Mouse (Mus musculus): ENCODE measurements at regions not wholly inside any gene's neighbourhood (a gene's known extent, or its start where the extent isn't known, plus 50 kb on each side); places are given as distances from the start of the nearest gene placed in this dataset.

DNA sequence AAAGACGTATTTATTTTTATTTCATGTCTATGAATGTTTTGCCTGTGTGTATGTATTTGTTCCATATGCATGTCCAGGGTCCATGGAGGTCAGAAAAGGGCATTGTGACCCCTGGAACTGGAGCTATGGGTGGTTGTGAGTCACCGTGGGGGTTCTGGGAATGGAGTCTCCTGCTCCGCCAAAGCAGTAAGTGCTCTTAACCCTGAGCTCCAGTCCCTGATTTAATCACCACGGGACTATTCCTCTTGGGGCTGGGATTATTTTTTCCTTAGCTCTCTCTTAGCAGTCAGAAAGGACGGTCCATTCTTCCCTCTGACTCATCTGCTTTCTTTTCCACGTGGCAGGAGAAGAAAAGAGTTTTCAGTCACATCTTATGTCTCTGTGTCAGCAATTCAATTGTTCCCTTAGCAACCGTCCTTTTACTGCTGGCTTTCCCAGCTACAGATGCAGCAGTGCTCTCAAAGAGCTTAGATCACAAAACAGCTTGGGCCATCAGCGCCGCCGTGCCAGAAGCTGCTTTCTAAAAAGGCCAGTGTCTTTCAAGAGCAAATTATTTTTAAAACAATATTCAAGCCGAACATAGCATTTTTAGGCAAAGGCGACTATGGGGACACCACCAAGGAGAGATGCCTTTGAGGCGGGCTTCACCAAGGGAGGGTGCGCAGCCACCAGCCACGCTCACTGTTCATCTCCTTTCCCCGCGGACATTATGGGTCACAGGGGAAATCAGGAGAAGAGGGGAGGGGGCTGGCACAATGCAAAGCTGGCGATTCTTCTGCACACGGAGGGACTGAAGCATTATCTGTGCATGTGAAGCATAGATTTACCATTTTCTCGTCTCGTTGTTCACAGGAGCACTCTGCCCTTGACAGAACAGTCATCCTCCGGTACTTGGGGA, 110.8 kb downstream of the Map3k7 start:
- DNase-seq (ENCODE audit: extremely low spot score), result peak; percentile 67

DNA sequence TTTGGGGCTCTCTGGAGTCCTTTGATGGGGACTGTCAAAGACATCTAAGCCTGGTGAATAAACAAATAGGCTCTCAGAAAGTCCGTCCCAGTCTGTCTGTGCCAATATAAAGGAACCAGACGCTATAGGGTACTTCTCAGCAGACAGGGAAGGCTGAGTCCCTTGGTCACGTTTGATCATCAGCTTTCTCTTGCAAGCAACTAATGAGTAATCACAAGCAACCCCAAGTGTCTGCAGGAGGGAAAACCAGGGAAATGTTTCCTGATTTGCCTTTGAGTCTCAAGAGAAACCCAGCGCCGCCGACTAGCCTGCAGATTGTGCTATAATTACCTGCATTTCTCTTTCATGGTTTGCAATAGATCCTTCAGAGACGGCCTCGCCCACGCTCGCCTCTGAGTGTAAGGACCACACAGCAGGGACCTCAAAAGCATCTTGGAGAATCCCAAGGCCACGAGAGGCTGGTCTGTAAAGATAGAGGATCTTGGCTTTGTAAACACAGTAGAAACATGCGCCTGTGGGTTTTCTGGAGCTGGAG, 112.6 kb downstream of the Map3k7 start:
- no peak for DNase-seq (ENCODE audit: extremely low spot score)

DNA sequence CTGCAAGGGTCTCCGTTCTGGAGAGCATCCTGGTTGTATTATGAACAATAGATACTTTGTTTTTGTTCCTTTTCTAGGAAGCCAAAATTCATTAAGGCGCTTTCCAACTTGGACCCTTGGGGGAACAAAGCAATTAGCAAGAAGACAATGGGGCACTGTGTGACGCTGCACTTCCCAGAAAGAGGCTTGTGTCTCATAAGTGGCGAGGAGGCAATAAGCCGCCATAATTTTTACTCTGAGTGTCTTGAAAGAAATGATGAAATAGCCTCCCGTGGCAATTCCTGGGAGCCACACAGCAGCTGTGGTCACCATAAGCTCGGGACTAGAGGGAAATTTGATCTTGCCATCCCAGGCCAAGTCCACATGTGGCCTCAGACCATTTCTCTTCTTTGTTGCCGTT, 119.6 kb downstream of the Map3k7 start:
- DNase-seq (ENCODE audit: extremely low spot score), result no peak

DNA sequence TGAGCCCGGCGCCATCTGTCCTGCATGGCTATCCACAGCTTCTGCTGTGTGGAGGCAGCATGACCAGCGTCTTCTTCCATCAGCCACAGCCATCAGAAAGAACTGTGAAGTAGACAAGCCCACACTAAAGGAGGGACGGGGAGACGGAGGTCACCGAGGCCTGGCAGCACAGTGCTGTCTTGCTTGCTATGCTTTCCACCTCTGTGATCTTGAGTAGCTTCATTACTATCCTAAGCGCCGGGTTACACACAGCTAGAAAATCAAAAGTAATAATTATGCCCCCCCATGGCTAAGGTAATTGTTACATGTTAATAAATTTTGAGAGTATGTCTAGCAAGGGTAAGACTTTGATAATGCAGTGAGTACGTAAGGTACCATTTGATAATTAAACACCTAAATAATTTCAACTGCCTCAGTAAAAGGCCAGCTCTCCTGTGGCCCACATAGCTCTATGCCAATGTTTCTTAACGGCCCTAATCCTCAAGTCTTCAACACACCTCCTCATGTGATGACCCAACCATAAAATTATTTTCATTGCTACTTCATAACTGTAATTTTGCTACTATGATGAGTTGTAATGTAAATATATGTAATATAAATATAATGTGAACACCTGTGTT, 120.5 kb downstream of the Map3k7 start:
- no peak for DNase-seq (ENCODE audit: extremely low spot score)

DNA sequence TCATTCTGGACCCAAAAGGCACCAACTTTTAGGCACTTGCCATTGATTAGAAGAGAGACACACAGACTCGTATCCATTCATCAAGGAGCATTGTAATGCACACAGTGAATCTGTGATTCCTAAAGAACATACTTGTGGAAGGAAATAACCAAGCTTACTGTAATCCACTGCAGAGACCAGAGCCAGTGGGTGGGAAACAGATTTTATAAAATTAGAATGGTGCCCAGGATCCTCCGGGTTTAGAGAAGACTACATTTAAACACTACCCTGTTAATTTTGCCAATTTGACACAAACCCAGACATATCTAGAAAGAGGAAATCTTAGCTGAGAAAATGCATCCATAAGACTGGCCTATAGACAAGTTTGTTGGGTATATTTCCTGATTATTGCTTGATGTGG, 121.1 kb downstream of the Map3k7 start:
- no peak for DNase-seq (ENCODE audit: extremely low spot score)

DNA sequence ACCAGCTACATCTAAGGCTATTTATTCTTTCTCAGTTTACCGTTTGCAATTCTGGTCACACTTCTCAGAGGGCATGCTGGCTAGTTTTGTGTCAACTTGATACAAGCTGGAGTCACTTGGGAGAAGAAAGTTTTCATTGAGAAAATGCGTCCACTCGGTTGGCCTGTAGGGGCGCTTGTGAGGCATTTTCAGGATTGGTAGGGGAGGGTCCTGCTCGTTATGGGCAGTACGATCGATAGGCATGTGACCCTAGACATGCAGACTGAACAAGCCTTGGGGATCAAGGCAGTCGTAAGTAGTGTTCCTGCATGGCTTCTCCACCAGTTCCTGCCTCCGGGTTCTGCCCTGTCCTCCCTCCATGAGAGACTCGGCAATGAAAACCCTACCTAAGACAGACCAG, 127.2 kb downstream of the Map3k7 start:
- DNase-seq (ENCODE audit: extremely low spot score), result no peak

DNA sequence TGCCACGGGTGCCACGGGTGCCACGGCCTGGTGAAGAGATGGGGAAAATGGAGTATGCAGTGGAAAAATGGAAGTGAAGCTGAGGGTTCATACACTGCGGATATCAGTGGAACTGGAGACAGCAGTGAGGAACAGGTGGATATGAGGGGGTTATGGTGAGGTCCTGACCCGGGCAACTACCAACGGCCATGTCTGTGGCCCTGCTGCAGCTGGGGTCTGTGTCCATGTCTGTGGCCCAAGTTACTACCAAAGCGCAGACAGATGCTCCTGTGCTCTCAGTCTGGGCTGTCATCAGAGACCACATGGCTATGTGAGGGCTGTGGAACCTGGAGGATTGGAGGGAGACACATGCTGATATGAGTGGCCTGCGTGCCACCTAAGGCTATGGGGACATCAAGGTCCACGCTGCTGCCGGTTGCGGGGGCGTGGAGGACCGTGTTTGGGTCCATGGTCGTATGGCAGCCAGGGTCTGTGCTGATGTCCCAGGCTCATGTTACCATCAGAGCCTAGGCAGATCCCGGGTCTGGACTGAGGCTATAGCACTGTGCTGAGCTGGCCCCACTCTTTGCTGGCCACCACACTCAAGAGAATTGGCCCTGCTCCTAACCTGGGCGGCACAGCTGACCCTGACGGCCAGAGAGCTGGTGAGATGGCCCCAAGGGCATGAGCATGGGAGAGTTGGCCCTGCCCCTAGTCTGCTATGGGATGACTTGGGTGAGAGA, 128.6 kb downstream of the Map3k7 start:
- no peak for DNase-seq (ENCODE audit: extremely low spot score)

DNA sequence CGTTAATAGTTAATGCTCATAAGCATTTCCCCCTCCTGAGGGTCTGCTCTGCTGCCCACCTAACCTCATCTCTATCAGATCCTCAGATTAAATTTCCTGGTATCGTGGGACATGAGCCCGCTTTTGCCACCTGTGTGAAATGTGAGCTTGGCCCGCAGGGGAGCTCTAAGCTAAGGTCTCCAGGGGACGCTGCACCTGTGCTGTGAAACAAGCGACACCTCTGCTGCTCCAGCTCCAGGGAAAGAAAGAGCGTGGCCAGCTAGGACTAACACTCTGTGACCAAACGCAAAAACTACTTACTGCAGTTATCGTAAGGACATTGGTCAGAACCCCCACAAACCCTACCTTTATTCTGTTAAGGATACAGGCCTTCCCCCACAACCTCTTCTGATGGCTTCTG, 134.3 kb downstream of the Map3k7 start:
- DNase-seq (ENCODE audit: extremely low spot score), result no peak

DNA sequence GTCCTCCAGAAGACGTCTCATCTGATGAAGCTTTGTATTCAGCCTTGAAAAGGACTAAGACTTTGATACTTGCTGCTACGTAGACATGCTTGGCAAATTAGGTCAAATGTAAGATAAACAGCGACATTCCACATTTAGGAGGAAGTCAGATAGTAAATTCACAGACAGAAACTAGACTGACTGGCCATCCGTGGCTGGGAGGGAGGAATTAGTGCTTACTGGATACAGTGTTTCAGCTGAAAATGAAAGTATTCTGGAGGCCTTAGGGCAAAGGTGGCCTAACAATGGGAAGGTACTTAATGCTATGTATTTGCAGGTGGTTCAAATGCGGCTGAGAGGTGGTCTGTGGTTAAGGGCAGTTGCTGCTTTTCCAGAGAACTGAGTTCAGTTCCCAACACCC, 137.1 kb downstream of the Map3k7 start:
- no peak for DNase-seq (ENCODE audit: extremely low spot score)

DNA sequence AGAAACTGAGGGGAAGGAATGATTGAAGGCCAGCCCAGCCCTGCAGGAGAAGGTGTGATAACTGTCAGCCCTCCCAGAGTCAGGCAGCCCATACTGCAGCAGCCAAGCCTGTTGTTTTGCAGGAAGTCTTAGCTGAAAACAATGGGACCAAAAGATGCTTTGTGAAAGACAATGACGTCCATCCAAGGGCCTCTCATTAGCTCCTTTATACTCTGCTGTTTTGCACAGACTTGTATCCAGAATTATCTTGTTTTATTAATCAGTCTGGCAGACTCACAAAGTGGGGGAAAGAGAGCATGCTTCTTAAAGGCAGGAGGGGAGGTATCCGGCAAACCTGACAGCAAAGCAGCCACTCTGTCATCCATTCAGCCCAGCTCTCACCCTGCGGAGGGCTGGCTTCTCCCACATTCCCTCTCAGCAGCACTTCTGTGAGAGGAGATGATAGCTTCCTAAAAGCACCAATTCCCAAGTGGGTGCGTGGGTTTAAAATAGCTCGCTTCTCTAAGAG, 131.9 kb upstream of the Bach2 start:
- DNase-seq (ENCODE audit: extremely low spot score), result peak; percentile 33

DNA sequence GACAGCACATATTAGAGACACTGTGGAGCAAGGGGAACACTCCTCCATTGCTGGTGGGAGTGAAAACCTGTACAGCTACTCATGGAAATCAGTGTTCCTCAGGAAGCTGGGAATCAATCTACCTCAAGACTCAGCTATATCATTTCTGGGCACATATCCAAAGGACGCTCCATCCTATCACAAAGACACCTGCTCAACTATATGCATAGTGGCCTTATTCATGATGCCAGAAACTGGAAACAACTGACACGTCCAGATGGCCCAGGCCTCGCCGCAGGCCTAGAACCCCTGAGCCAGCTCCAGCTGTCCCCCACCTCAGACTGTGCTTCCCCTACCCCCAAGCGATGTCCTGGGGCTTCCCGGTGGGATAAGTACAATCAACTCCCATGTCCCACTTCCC, 116.3 kb upstream of the Bach2 start:
- DNase-seq (ENCODE audit: extremely low spot score), result no peak

DNA sequence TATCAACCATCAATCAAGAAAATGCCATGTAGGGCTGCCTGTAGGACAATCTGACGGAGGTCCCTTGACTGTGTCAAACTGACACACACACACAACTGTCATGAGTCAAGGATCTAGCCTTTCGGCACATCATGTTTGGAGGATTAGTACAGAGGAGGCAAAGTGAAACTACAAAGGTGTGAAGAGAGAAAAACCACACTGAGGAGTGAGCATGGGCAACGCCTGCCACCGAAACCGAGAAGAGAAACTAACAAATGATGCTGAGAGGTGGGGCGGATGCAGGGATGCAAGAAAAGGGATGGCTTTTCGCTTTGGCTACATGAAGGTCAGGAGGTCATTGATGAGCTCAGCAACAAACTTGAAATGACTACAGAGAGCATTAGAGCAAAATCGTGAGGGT, 111.8 kb upstream of the Bach2 start:
- no peak for DNase-seq (ENCODE audit: extremely low spot score)

DNA sequence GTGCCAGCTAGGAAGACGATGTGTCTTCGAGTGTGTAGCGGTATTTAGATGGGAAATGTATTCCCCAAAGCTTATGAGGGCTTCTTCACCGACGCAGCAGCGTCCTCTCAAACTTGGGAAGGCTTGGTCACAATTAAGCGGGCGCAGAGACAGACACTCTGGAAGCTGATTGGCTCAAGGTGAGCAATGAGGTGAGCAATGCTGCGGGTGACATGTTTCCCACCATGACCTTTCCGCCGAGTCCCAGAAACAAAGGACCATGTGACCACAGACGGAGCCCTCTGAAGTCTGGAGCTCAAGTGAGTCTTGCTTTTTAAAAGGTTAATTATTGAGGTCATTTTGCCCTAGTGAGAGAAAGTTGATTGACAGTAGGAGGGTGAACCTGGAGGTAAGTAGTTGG, 108.0 kb upstream of the Bach2 start:
- no peak for DNase-seq (ENCODE audit: extremely low spot score)

DNA sequence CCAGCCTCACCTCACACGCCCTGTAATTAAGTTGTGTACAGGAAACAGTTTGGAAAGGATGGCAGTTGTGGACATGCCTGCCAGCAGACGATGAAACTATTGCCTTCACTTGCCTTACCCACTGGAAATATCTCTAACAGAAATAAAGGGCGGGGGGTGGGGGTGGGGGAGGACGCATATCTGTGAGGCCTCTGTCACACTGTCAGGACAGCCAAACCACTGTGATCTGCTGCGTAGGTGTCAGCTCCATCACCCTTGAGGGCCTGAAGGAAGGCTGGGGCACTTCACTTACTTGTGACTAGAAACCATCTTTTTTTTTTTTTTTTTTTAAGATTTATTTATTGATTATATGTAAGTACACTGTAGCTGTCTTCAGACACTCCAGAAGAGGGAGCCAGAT, 106.8 kb upstream of the Bach2 start:
- no peak for DNase-seq (ENCODE audit: extremely low spot score)

DNA sequence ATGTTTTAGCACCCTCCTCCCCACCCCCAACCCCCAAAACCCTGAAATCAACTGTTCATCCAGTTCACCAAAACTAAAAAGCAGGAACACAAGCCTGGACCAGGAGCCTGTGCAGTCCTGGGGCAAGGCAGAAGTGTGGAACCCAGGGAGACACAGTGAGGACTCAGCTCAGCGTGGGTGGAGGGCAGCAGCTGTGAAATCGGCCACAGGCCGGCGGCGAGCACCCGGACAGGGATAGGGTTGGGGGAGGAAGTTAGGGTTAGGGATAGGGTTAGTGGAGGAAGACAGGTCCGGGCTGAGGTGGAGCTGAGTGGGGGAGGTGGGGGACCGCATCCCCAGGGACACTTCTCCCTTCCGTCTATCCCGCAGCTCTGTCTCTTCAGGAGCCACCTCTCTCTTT, 102.5 kb upstream of the Bach2 start:
- DNase-seq (ENCODE audit: extremely low spot score), result no peak

DNA sequence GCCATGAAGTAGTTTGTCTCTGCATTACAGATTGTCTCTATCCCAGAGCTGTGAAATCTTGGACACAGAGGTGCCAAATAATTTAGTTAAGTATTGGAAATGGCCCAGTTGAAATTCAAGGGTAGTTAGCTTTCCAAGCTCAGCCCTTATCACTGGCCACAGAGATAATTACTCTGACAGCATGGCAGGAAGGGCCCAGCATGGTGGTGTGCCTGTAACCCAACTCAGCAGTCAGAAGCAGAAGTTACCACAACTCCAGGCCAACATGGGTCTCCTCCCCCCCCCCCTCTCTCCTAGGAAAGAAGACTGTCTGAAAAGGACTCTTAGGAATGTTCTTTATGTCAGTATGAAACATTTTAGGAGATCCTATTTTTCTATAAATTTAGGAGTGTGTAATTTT, 101.4 kb upstream of the Bach2 start:
- no peak for DNase-seq (ENCODE audit: extremely low spot score)

DNA sequence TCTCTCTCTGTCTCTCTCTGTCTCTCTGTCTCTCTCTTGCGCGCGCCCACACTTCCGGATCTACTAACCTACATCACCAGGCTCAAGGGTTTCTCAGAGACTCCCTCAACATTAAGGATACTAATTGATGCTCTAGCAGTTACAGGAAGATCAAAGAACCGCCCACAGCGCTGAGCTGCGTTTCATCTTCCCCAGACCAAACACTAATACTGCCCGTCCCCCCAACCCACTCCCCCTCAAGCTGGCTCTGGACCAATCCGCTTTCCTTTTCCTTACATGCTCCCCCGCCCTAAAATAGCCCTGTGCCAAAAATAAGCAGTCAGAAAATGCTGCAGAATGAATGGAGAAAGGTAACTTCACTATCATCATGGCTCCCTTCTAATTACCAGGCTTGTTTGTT, 100.6 kb upstream of the Bach2 start:
- DNase-seq (ENCODE audit: extremely low spot score), result no peak

DNA sequence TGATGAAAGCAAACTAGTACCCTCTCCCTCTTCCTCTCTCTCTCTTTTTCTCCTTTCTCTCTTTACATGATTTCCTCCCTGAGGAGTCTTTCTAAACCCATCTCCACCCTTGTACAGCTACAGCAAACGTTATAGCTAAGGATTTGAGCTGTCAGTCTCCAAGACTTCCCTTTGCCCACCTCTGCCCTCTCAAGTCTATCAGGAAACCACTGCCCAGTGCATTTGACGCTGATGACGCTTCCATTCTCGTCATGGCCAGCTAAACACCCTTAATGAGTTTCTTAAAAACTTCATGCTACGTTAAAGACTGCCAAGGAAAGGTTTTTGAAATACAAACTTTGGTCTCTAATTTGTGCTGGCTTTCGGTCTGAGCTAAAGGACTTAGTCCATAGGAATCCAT, 99.0 kb upstream of the Bach2 start:
- DNase-seq (ENCODE audit: extremely low spot score), result no peak

DNA sequence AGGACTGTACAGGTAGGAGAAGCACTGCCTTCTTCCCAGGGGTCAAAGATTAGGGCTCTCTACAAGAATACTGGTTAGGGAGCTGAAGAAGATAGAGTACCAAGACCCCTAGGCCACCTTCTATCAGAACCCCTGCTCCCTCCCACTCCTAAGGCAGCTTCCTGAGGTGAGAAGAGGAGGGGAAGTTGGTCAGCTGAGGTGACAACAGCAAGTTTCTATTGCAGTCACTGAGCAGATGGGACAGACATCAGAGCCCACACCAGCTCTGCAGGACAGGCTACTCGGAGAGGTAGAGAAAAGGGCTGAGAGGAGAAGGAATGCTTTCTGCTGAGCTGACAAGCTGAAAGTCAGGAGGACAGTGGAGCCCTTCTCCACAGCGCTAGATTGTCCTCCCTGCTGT, 98.5 kb upstream of the Bach2 start:
- no peak for DNase-seq (ENCODE audit: extremely low spot score)

DNA sequence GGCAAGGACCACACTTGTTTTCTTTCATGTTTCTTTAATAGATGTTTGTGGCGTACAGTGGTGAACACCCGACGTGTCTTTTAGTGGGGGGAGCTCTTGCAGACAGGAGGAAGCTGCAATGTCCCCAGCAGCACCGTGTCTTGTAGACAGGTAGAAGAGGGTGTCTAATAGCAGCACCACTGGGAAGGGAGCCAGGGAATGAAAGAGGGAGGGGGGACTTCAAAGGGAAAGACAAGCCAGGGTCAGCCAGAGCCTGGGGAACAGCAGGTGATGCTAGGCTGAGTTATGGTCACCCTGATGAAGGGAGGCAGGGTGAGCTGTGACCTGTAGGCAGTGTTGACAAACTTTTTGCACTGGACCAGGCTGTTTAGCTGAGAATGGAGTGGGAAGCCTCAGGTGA, 96.4 kb upstream of the Bach2 start:
- no peak for DNase-seq (ENCODE audit: extremely low spot score)

DNA sequence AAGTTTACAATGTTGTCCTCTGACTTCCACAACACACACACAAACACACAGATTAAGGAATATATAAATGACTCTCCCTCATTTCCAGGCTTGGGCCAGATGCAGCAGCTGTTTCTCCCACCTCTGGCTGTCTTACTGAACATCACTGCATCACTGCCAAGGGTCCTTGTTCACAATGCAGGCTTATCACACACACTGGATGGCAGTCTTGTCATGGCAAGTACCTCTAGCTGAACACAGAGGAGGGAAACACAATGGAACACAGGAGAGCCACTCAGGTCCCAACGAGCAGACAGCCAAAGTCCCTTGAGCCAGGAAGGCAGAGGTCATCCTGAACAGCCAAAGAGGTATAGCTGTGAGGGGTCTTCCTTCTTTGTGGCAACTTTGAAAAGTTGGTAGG, 91.5 kb upstream of the Bach2 start:
- no peak for DNase-seq (ENCODE audit: extremely low spot score)

DNA sequence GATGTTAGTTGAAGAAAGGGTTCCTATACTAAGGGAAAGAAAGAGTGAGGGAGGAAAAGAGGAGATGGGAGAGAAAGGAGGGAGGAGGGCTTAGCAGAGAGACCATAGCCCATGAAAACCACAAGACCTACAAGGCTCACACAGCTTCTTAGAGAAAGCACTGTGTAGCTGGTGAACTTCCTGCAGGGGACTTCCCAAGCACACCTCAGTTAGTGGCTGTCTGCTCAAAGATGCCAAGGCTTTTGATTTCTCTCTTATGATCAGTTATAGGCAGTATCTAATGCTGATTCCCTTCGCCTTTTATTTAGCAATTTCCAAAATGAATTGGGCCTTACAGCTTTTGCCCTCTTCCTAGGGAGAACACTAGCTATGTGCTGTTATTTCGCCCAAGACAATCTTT, 90.0 kb upstream of the Bach2 start:
- no peak for DNase-seq (ENCODE audit: extremely low spot score)

DNA sequence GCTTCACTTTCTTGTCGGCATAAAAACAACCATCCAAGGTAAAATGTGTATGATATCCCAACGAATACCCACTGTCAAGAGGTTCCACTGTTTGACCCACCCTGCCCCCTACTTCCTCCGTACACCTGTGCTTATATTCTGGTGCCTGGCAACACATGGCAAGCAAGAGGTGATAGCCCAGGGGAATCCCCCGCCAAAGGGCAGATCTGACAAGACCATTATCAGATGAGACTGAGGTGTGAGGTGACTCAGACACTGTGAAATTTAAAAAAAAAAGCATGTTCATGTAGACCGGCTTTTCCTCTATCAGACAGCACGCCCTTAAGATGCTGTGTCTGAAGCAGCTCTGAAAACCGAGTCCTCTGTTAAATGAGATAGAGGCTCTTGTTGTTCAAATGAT, 89.4 kb upstream of the Bach2 start:
- no peak for DNase-seq (ENCODE audit: extremely low spot score)

Data from embryo, embryonic 9.5 days (tissue).